Mouse (Mus musculus): ENCODE data around the gene Cd2bp2.
A peak's percentile ranks its signal among the peaks of the same experiment; 100 is the strongest.

Gene Cd2bp2

GRCm38 (mm10) chr7:127217475-127217874 lies 21.6 kb upstream of the Cd2bp2 start:
- DNase-seq: no peak

GRCm38 (mm10) chr7:127216307-127216706 lies 20.5 kb upstream of the Cd2bp2 start:
- DNase-seq: no peak

GRCm38 (mm10) chr7:127214981-127215871 lies 19.4 kb upstream of the Cd2bp2 start:
- DNase-seq: peak; percentile 79

DNA sequence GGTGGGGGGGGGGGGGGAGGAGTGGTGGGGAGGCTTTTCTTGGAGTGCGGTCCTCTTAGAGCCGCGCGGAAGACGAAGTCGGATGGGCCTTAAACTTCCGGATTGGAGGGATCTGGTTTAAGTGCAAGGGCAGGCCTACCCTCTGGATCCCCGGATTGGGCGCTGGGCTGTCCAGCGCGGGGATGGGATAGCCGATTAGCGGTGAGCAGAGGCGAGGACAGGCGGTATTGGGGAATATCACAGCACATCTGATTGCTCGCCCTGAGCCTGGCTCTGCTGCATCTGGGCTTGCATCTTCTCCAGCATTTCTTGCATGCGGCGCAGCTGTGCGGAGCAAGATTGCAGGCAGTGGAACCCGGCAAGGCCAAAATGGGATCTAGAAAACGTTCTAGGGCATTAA lies 18.7 kb upstream of the Cd2bp2 start:
- DNase-seq: no peak

DNA sequence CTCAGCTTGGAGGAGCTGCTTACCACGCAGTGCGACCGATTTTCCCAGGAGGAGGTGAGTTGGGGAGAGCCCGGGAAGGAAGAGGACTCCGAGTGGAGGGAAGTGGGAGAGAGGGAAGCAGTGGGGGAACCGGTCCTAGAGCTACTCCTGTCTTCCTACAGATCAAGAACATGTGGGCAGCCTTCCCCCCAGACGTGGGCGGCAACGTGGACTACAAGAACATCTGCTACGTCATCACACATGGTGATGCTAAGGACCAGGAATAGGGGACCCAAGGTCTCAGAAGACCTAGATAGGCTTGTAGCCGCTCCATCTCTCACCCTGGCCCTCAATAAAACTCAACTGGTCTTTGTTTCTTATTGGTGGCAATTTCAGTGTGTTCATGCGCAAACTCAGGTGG lies 18.1 kb upstream of the Cd2bp2 start:
- no peak for DNase-seq

DNA sequence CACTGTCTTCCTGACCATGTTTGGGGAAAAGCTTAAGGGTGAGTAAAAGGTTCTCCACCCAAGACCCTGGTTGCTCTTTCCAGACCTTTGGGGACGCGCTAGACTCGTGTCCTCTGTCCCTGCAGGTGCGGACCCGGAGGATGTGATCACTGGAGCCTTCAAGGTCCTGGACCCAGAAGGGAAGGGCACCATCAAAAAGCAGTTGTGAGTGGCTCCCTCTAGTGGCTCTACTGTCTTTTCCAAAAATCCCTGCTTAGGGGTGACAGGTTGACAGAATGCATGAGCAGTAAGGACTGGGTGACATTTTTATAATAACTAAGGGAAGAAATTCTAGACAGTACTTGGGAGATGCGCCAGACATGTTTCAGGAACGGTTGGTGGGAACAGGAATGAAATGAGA lies 17.6 kb upstream of the Cd2bp2 start:
- no peak for DNase-seq

- no peak for DNase-seq
These were observed 16.8 kb upstream of the Cd2bp2 start for GRCm38 (mm10) chr7:127212432-127213250.

- DNase-seq: no peak
These were observed 15.3 kb upstream of the Cd2bp2 start for GRCm38 (mm10) chr7:127211014-127211745.

DNA sequence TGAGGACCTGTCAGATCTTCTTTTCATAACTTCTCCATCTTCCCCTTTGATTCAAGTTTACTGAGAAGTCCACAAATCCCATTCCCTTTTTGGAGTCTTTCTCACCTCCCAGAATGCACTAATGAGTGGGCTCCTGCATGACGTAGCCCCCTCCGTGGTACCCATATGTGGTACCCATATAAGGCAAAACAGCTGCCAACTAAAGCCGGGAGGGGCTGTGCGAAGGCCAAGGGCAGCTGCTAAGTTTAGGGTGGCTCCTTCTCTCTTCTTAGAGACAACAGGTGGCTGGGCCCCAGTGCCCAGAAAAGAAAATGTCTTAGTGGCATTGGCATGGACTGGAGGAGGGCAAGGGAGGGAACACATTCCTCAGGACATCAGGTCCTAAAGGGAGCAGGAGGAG lies 14.4 kb upstream of the Cd2bp2 start:
- DNase-seq: peak; percentile 71

- no peak for DNase-seq
These were observed 14.0 kb upstream of the Cd2bp2 start for GRCm38 (mm10) chr7:127209851-127210250.

DNA sequence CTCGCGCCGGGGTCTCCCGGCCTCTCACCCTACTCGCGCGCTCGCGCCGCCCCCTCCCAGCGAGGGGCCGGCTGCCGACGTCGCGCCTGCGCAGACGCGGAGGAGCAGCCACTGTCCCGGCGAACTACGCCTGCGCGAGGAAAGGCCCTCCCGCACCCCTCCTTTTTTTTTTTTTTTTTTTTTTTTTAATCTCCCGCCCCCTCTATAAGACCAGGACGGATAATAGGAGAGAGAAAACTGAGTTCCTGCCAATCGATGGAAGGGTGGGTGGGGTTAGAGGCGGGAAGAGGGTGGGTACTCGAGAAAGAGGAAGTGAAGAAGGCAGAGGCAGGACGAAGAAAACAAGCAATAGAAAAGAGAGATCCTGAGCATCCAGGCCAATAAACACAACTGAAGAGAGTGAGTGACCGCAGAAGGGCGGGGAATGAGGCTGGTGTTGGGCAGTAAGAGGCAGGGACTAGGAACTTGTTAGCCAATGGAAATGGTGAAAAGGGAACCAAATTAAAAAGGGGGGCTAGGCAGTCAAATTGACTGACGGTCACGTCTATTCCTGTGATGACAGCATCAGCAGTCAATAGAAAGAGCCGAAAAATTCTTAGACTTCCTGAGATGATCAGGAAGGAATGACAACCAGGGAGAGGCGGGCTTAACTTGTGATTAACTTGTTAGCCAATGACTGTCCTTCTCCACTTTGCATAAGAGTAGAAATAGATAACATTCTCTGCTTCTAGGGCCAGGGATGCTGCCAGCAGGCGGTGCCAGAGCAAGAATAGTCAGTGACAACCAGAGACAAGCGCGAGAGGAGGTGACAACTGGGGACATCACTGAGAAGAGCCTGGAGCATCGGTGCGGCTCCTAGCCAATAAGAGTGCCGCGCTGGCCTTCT lies 12.9 kb upstream of the Cd2bp2 start, which contains the start of gene Mylpf:
Mylpf (plus strand) TSS at position 338 of the 886 bp plus-strand sequence.
- DNase-seq: peak; percentile 99

- peak; percentile 71 for DNase-seq
These were observed 12.4 kb upstream of the Cd2bp2 start, which contains the start of gene Tbc1d10b for GRCm38 (mm10) chr7:127208295-127208552. Gene Tbc1d10b, minus strand, starts transcription at chr7:127208468.

DNA sequence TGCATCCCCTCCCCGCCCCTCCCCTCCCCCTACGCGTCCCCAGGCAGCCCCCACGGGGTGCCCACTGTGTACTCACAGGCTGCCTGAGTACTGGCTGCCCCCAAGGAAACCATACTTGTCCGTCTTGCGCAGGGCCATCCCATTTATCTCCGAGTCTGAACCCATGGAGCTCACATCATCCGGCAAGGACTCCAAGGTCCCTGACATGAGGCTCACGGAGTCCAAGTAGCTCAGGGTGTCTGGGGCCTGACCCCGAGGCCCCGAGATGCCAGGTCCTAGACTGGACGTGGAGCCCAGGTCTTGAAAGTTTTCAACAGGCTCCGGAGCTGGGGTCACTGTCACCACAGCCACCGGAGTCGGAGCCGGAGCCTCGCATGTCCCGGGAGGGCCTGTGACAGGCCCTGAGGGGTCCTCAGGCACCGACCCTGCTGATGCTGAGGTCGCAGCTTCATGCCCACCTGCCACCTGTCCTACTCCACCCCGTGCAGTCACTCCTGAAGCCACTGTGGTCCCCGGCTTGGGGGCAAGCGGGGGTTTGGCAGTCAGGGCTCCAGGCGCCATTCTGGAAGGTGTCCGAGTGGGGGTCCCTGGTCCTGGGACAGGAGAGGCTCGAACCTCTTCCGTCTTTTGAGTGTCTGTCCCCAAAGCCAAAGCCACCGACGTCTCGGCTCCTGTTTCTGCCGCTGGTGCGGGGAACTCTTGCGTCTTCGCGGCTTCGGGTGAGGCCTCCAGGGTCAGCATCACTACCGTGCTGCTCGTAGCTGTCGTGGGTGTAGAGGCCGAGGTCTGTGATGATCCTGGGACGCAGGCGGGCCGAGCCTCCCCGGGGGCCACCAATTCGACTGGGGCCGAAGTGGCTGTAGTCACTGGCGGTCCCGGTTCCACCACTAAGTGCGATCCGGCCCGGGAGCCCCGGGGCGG lies 11.8 kb upstream of the Cd2bp2 start:
- peak; percentile 72 for DNase-seq

GRCm38 (mm10) chr7:127206606-127207005 lies 10.8 kb upstream of the Cd2bp2 start:
- DNase-seq: no peak

DNA sequence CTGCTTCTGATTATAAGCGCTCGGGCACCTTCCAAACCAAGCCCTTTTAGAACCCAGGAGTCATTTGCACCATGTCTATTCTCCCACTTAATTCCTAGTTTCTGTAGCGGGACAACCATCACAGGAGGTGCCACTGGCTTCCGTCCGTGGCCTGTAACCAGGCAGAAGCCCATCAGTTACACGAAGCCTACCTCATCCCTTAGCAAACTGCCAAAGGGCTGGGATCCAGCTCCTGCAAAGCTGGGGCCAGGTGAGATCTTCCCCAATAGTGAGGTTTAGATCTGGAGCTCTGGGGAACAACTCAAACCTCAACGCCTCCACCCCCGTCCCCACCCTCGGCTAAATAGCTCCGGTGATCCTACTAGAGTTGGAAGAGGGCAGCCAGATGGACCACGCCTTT lies 634 bp upstream of the Cd2bp2 start:
- no peak for DNase-seq

- DNase-seq: peak; percentile 45
These were observed 1.2 kb downstream of the Cd2bp2 start for GRCm38 (mm10) chr7:127194633-127195029.

GRCm38 (mm10) chr7:127194011-127194632 lies 1.7 kb downstream of the Cd2bp2 start:
- DNase-seq: peak; percentile 33

- peak; percentile 10 for DNase-seq
These were observed 2.9 kb downstream of the Cd2bp2 start for GRCm38 (mm10) chr7:127192989-127193388.

DNA sequence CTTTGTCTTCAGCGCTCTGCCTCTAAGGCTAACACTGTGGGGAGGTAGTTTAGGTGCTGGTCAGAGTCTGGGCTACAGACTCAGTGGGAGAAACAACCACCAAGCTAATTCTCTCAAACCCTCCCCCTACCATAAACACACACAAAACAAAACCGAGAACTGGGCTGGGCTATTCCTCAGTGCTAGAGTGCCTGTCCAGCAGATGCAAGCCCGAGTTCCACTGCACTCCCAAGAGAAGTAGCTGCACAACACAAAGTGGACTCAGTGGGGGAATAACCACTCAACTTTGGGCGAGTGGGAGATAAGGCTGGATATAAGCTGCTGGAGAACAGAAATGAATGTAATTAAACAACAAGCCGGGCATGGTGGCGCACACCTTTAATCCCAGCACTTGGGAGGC lies 5.2 kb downstream of the Cd2bp2 start:
- DNase-seq: no peak
